Mouse (Mus musculus) embryonic facial prominence, embryonic 13.5 days (tissue): ENCODE measurements at regions not wholly inside any gene's neighbourhood (a gene's known extent, or its start where the extent isn't known, plus 50 kb on each side); places are given as distances from the start of the nearest gene placed in this dataset.

Source experiments
- ATAC-seq: fragments of 200-750 bp; cut with Nextera tagmentation; 2 replicates; pipeline ENCODE4 v1.8.0; 2017; ENCODE audit warnings: low read depth; ENCODE audit not compliant: insufficient number of reproducible peaks, insufficient read depth, low FRiP score, low TSS enrichment
- H3K27ac ChIP-seq: fragments of 300-500 bp; sonication (generic); 2 replicates; pipeline ENCODE4 v1.5.1; 2015; ENCODE audit warnings: moderate library complexity, mild to moderate bottlenecking, inconsistent platforms
- H3K27me3 ChIP-seq: fragments of 300-500 bp; sonication (generic); 2 replicates; pipeline ENCODE4 v1.6.1; 2015; ENCODE audit warnings: mild to moderate bottlenecking, inconsistent platforms
- H3K36me3 ChIP-seq: fragments of 300-500 bp; sonication (generic); 2 replicates; pipeline ENCODE4 v1.6.1; 2015; ENCODE audit warnings: mild to moderate bottlenecking, inconsistent platforms
- H3K4me1 ChIP-seq: fragments of 300-500 bp; sonication (generic); 2 replicates; pipeline ENCODE4 v1.6.1; 2015; ENCODE audit warnings: inconsistent platforms
- H3K4me2 ChIP-seq: fragments of 300-500 bp; sonication (generic); 2 replicates; pipeline ENCODE4 v1.6.1; 2015; ENCODE audit warnings: moderate library complexity, mild to moderate bottlenecking, inconsistent platforms
- H3K4me3 ChIP-seq: fragments of 300-500 bp; sonication (generic); 2 replicates; pipeline ENCODE4 v1.5.1; 2015; ENCODE audit warnings: mild to moderate bottlenecking, inconsistent platforms
- H3K9ac ChIP-seq: fragments of 300-500 bp; sonication (generic); 2 replicates; pipeline ENCODE4 v1.6.1; 2015; ENCODE audit warnings: mild to moderate bottlenecking, inconsistent platforms
- H3K9me3 ChIP-seq: fragments of 300-500 bp; sonication (generic); 2 replicates; pipeline ENCODE4 v1.6.1; 2016; ENCODE audit warnings: inconsistent platforms
- WGBS: fragments of 180-500 bp; shearing (Covaris S2); methylation state at CpG from one replicate; pipeline ENCODE4 v1.1.7; 2015; ENCODE audit warnings: mixed read lengths; 5-methylcytosine and 5-hydroxymethylcytosine counted together

- Histone ChIP-seq H3K27me3 (no peaks in the 10 kb centered on the region), H3K4me2 (no peak overlapping the region), H3K27ac (no peak overlapping the region), H3K4me3 (no peak overlapping the region), H3K9ac (no peak overlapping the region), H3K4me1 (no peaks in the 10 kb centered on the region), H3K36me3 (no peaks in the 10 kb centered on the region), H3K9me3 (no peaks in the 10 kb centered on the region)
- 70% methylated on average over 3 of the region's 3 CpGs for WGBS
- ATAC-seq: no peak
Observed at GRCm38 (mm10) chr15:86566111-86566510, 351.9 kb downstream of the Tbc1d22a start.

- no peak for ATAC-seq
- H3K9ac ChIP-seq: no peak overlapping the region
- no peak overlapping the region for H3K4me3 ChIP-seq
- H3K27me3 ChIP-seq: no peaks in the 10 kb centered on the region
- no peak overlapping the region for H3K27ac ChIP-seq
- H3K4me2 ChIP-seq: no peak overlapping the region
- no peaks in the 10 kb centered on the region for H3K4me1 ChIP-seq
- no peaks in the 10 kb centered on the region for H3K9me3 ChIP-seq
- no peaks in the 10 kb centered on the region for H3K36me3 ChIP-seq
- 32% methylated on average over 5 of the region's 5 CpGs for WGBS
Observed at GRCm38 (mm10) chr15:86574311-86574710, 360.1 kb downstream of the Tbc1d22a start.

GRCm38 (mm10) chr15:86576666-86577065, 362.4 kb downstream of the Tbc1d22a start:
- no peak overlapping the region for H3K27ac ChIP-seq
- no peaks in the 10 kb centered on the region for H3K9me3 ChIP-seq
- H3K4me3 ChIP-seq: no peak overlapping the region
- H3K4me1 ChIP-seq: no peaks in the 10 kb centered on the region
- H3K4me2 ChIP-seq: no peak overlapping the region
- ATAC-seq: no peak
- no peaks in the 10 kb centered on the region for H3K27me3 ChIP-seq
- no peaks in the 10 kb centered on the region for H3K36me3 ChIP-seq
- no peak overlapping the region for H3K9ac ChIP-seq
- 60% methylated on average over 5 of the region's 5 CpGs for WGBS

- Histone ChIP-seq H3K9ac (no peak overlapping the region), H3K27ac (no peak overlapping the region), H3K9me3 (no peaks in the 10 kb centered on the region), H3K4me1 (no peaks in the 10 kb centered on the region), H3K4me3 (no peak overlapping the region), H3K27me3 (no peaks in the 10 kb centered on the region), H3K36me3 (no peaks in the 10 kb centered on the region), H3K4me2 (no peak overlapping the region)
- no peak for ATAC-seq
- 88% methylated on average over 16 of the region's 16 CpGs for WGBS
Observed at GRCm38 (mm10) chr15:86578689-86579088, 364.4 kb downstream of the Tbc1d22a start.

GRCm38 (mm10) chr15:86582240-86583090, 368.2 kb downstream of the Tbc1d22a start:
- WGBS: 74% methylated on average over 7 of the region's 7 CpGs
- H3K4me2 ChIP-seq: no peak overlapping the region
- no peak overlapping the region for H3K27ac ChIP-seq
- H3K9ac ChIP-seq: no peak overlapping the region
- no peaks in the 10 kb centered on the region for H3K36me3 ChIP-seq
- H3K9me3 ChIP-seq: no peaks in the 10 kb centered on the region
- no peak overlapping the region for H3K4me3 ChIP-seq
- H3K27me3 ChIP-seq: no peaks in the 10 kb centered on the region
- H3K4me1 ChIP-seq: no peaks in the 10 kb centered on the region; the same call in 1 of the 2 replicates
- ATAC-seq: no peak

DNA sequence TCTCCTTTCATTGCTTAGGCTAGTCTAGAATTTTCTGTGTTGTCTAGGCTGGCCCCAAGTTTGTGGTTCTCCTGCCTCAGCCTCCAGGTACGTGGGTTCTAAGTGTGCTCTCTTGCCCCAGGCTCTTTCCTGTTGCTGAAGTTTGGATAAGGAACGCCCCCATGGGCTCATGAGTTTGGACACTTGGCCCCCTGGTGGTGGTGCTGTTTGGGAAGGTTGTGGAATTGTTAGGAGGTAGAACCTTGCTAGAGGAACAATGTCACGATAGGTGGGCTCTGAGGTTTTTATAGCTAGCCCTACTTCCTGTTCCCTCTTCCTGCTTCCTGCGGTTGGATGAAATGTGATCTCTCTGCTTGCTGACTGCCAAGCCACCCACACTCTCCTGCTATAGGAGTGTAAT, 371.5 kb downstream of the Tbc1d22a start:
- H3K4me1 ChIP-seq: no peaks in the 10 kb centered on the region; the same call in 1 of the 2 replicates
- H3K27ac ChIP-seq: no peak overlapping the region
- H3K4me2 ChIP-seq: no peak overlapping the region
- no peaks in the 10 kb centered on the region for H3K27me3 ChIP-seq
- WGBS: 64% methylated on average over 4 of the region's 4 CpGs
- no peak overlapping the region for H3K9ac ChIP-seq
- no peak overlapping the region for H3K4me3 ChIP-seq
- ATAC-seq: no peak
- no peaks in the 10 kb centered on the region for H3K9me3 ChIP-seq
- H3K36me3 ChIP-seq: no peaks in the 10 kb centered on the region

DNA sequence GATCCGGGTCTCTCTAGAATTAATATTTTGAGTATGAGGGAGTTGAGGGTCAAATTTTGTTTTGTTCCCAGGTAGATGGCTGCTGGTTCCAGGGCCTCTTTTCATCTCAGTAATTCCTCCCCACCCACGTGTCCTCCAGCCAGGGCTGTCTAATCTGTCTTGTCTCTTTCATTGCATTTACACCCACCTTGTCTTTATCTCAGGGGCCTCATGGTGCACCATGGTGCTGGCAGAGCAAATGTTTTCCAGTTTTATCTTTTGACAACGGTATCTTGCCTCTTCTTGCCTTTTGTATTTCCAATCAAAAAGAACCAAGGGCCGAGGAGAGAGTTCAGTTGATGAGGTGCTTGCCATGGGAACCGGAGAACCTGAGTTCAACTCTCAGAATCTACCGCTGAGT, 372.9 kb downstream of the Tbc1d22a start:
- no peak overlapping the region for H3K9ac ChIP-seq
- H3K4me2 ChIP-seq: no peak overlapping the region
- no peak overlapping the region for H3K4me3 ChIP-seq
- no peaks in the 10 kb centered on the region for H3K27me3 ChIP-seq
- H3K9me3 ChIP-seq: no peaks in the 10 kb centered on the region
- no peak overlapping the region for H3K27ac ChIP-seq
- no peaks in the 10 kb centered on the region; the same call in 1 of the 2 replicates for H3K4me1 ChIP-seq
- no peaks in the 10 kb centered on the region for H3K36me3 ChIP-seq
- WGBS: 84% methylated on average over 6 of the region's 6 CpGs
- no peak for ATAC-seq

GRCm38 (mm10) chr15:86590033-86590432, 375.8 kb downstream of the Tbc1d22a start:
- 79% methylated on average over 7 of the region's 7 CpGs for WGBS
- H3K4me2 ChIP-seq: no peak overlapping the region
- H3K27ac ChIP-seq: no peak overlapping the region
- no peaks in the 10 kb centered on the region for H3K27me3 ChIP-seq
- ATAC-seq: no peak
- no peak overlapping the region for H3K9ac ChIP-seq
- no peaks in the 10 kb centered on the region for H3K4me1 ChIP-seq
- H3K4me3 ChIP-seq: no peak overlapping the region
- no peaks in the 10 kb centered on the region for H3K36me3 ChIP-seq
- H3K9me3 ChIP-seq: no peaks in the 10 kb centered on the region

- Histone ChIP-seq H3K9me3 (no peaks in the 10 kb centered on the region), H3K36me3 (no peaks in the 10 kb centered on the region), H3K4me1 (no peaks in the 10 kb centered on the region), H3K27me3 (no peaks in the 10 kb centered on the region), H3K9ac (no peak overlapping the region), H3K27ac (no peak overlapping the region), H3K4me2 (no peak overlapping the region), H3K4me3 (no peak overlapping the region)
- ATAC-seq: no peak
- 70% methylated on average over 5 of the region's 5 CpGs for WGBS
Observed at GRCm38 (mm10) chr15:86590896-86591295, 376.6 kb downstream of the Tbc1d22a start.

- Histone ChIP-seq H3K4me3 (no peak overlapping the region), H3K27me3 (no peaks in the 10 kb centered on the region), H3K4me1 (no peaks in the 10 kb centered on the region), H3K9ac (no peak overlapping the region), H3K9me3 (no peaks in the 10 kb centered on the region), H3K4me2 (no peak overlapping the region), H3K27ac (no peak overlapping the region), H3K36me3 (no peaks in the 10 kb centered on the region)
- no peak for ATAC-seq
- 53% methylated on average over 6 of the region's 6 CpGs for WGBS
Observed at GRCm38 (mm10) chr15:86593404-86593803, 379.1 kb downstream of the Tbc1d22a start.

DNA sequence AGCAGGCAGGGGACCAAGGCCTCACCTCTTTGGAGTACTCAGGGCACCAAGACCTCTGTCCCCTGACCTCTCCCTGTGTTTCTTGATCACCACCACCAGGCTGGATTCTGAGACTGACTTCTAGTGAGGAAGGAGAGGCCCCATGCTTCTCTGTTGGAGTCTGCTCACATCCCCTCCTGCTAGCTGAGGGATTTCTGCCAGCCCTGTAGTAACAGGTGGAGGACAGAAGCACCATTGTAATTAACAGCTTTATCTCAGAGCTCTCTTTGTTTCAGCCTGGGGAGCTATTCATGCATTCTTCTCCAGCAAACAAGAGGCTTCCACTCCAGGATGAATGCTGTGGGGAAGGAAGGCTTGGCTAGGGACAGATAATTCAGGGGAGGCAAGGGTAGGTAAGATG, 392.2 kb downstream of the Tbc1d22a start:
- Histone ChIP-seq H3K4me1 (no peaks in the 10 kb centered on the region), H3K4me3 (no peak overlapping the region), H3K9me3 (no peaks in the 10 kb centered on the region), H3K9ac (no peak overlapping the region), H3K4me2 (no peak overlapping the region), H3K27me3 (no peaks in the 10 kb centered on the region), H3K27ac (no peak overlapping the region), H3K36me3 (no peaks in the 10 kb centered on the region)
- ATAC-seq: no peak

GRCm38 (mm10) chr15:86609692-86610091, 395.4 kb downstream of the Tbc1d22a start:
- no peak overlapping the region for H3K27ac ChIP-seq
- H3K4me1 ChIP-seq: no peaks in the 10 kb centered on the region
- no peak overlapping the region for H3K9ac ChIP-seq
- H3K9me3 ChIP-seq: no peaks in the 10 kb centered on the region
- no peaks in the 10 kb centered on the region for H3K36me3 ChIP-seq
- no peaks in the 10 kb centered on the region for H3K27me3 ChIP-seq
- ATAC-seq: no peak
- H3K4me3 ChIP-seq: no peak overlapping the region
- 90% methylated on average over 6 of the region's 6 CpGs for WGBS
- H3K4me2 ChIP-seq: no peak overlapping the region
